ENCODE assay signal across 9 mouse cellular contexts in genomic region chr14:5070611-5071490, GRCm38 (mm10). TPM values are rescaled to one million over a fixed set of nuclear protein-coding genes. Genes with fewer than 3 reads are reported as not detected.
DNase-seq lines count a peak whose midpoint lies in the region; ATAC-seq and TF ChIP-seq lines count a peak whose summit lies in the region.
"Not testable (repeated sequence)": the region's sequence is repeated elsewhere in the genome, so short reads cannot be mapped to it uniquely, and the experiment has no call there.
"Had no signal": no experiment of that assay in that cellular context is flagged by ENCODE, and none has a peak within 500 bp of the region (broad histone marks: within the 10 kb centered on the region; RNA-seq: fewer than 3 reads in every experiment).

Gm8281 (plus strand) TSS chr14:5071040.

- H3K27ac ChIP-seq in forebrain, embryonic 13.5 days; heart, embryonic 11.5 days (ENCODE audit: low read depth, low read length); layer of hippocampus, adult 2 months; neural tube, embryonic 12.5 days: not testable (repeated sequence)
- peak within 1 kb of the TSS; percentile 72 for H3K27ac ChIP-seq in hindbrain, embryonic 15.5 days (replicated peaks)

- peak within 1 kb of the TSS; percentile 62 for H3K4me2 ChIP-seq in forebrain, embryonic 13.5 days
- peak within 1 kb of the TSS; percentile 64 for H3K4me2 ChIP-seq in heart, embryonic 11.5 days
- H3K4me2 ChIP-seq in hindbrain, embryonic 15.5 days = peak within 1 kb of the TSS; percentile 57
- H3K4me2 ChIP-seq in neural tube, embryonic 12.5 days (replicated peaks) = peak within 1 kb of the TSS; percentile 66

- H3K4me1 ChIP-seq in forebrain, embryonic 13.5 days; heart, embryonic 11.5 days (ENCODE audit: control insufficient read depth, insufficient read depth, low read length); hindbrain, embryonic 15.5 days (replicated peaks); lung, adult 2 months (ENCODE audit: control insufficient read depth, insufficient read depth, low read length); neural tube, embryonic 12.5 days: not testable (repeated sequence)

- peak within 1 kb of the TSS; percentile 48 for H3K4me3 ChIP-seq in forebrain, embryonic 13.5 days
- peak within 1 kb of the TSS; percentile 41 for H3K4me3 ChIP-seq in heart, embryonic 11.5 days (ENCODE audit: low read depth, low read length)
- peak within 1 kb of the TSS; percentile 48 for H3K4me3 ChIP-seq in hindbrain, embryonic 15.5 days
- peak within 1 kb of the TSS; percentile 18; the same call in 1 of the 2 replicates for H3K4me3 ChIP-seq in layer of hippocampus, adult 2 months
- H3K4me3 ChIP-seq in lung, adult 2 months (replicated peaks; ENCODE audit: extremely low read depth, low read depth, low read length) = not testable (repeated sequence)
- H3K4me3 ChIP-seq in neural tube, embryonic 12.5 days = peak within 1 kb of the TSS; percentile 44

- TF ChIP-seq POLR2A in lung, adult 2 months (IDR thresholded peaks at IDR 0.05; ENCODE audit: borderline replicate concordance, extremely low read depth, low read depth, low read length) = not testable (repeated sequence)

- ATAC-seq in forebrain, embryonic 13.5 days; heart, embryonic 11.5 days (replicated peaks; ENCODE audit: insufficient number of reproducible peaks, low FRiP score, low TSS enrichment); hindbrain, embryonic 15.5 days (ENCODE audit: low FRiP score, low read depth); neural tube, embryonic 12.5 days (ENCODE audit: low FRiP score, low read depth): not testable (repeated sequence)

- H3K9ac ChIP-seq in forebrain, embryonic 13.5 days = peak within 1 kb of the TSS; percentile 61
- H3K9ac ChIP-seq in heart, embryonic 11.5 days (ENCODE audit: low read depth, low read length) = peak within 1 kb of the TSS; percentile 52; the same call in 1 of the 2 replicates
- peak within 1 kb of the TSS; percentile 53 for H3K9ac ChIP-seq in hindbrain, embryonic 15.5 days
- peak within 1 kb of the TSS; percentile 56 for H3K9ac ChIP-seq in neural tube, embryonic 12.5 days

- H3K9me3 ChIP-seq in forebrain, embryonic 13.5 days (replicated peaks); heart, embryonic 11.5 days (replicated peaks; ENCODE audit: control insufficient read depth, low read length); hindbrain, embryonic 15.5 days; neural tube, embryonic 12.5 days: not testable (repeated sequence)

- DNase-seq in cerebellum, postnatal 14 days = peak; percentile 1
- DNase-seq in layer of hippocampus, adult 2 months (ENCODE audit: low spot score in 2 of 2) = not testable (repeated sequence)
- DNase-seq in lung, adult 2 months = peak; percentile 2
- peak; percentile 28 for DNase-seq in testis, postnatal 10 days (ENCODE audit: low spot score)

- not testable (repeated sequence) for H3K27me3 ChIP-seq in forebrain, embryonic 13.5 days; heart, embryonic 11.5 days (ENCODE audit: control insufficient read depth, insufficient read depth, low read length); hindbrain, embryonic 15.5 days; neural tube, embryonic 12.5 days (replicated peaks)

- WGBS in forebrain, embryonic 13.5 days = 1% methylated on average over 25 of the region's 63 CpGs
- 2% methylated on average over 28 of the region's 63 CpGs for WGBS in heart, embryonic 11.5 days (ENCODE audit: insufficient replicate concordance)
- 6% methylated on average over 24 of the region's 63 CpGs for WGBS in hindbrain, embryonic 15.5 days
- WGBS in lung, adult 2 months = 2% methylated on average over 36 of the region's 63 CpGs
- 2% methylated on average over 43 of the region's 63 CpGs for WGBS in neural tube, embryonic 12.5 days

- not testable (repeated sequence) for TF ChIP-seq CTCF in layer of hippocampus, adult 2 months (conservative IDR thresholded peaks at IDR 0.05); lung, adult 2 months (IDR thresholded peaks at IDR 0.05; ENCODE audit: insufficient read depth, low read length)

- H3K36me3 ChIP-seq in forebrain, embryonic 13.5 days (ENCODE audit: poor library complexity, severe bottlenecking); heart, embryonic 11.5 days (ENCODE audit: control insufficient read depth, insufficient read depth, low read length); hindbrain, embryonic 15.5 days; neural tube, embryonic 12.5 days: not testable (repeated sequence)

RNA-seq across cellular contexts. Expression of gene Gm8281, which starts in this region (rescaled TPM):
- 3.1 and 4.4 TPM in 2 replicates for polyA plus RNA-seq in forebrain, embryonic 13.5 days (2015; fragmentation: Nextera tagmentation; extraction: Ambion mirVana)
- 3.5 and 4.3 TPM in 2 replicates for polyA plus RNA-seq in heart, embryonic 11.5 days (2014; fragmentation: Nextera tagmentation; extraction: Ambion mirVana)
- 10.9 and 13.3 TPM in 2 replicates for polyA plus RNA-seq in hindbrain, embryonic 15.5 days (2015; fragmentation: Nextera tagmentation; extraction: Ambion mirVana)
- 1 to 10 TPM; 1.2 to 1.9 TPM for total RNA-seq in layer of hippocampus, adult 2 months (2021)
- polyA plus RNA-seq in lung, adult 2 months (2012; rRNA removed) = not detected in 2 replicates
- polyA plus RNA-seq in neural tube, embryonic 12.5 days (2016; fragmentation: Nextera tagmentation; extraction: Ambion mirVana) = 3.8 and 4.5 TPM in 2 replicates
- total RNA-seq: adrenal gland, adult 18-20 months had no signal

Comparison
In these comparisons a context has a peak if more than half of its experiments do, and no peak if none do; other contexts are left out.
1. Peak in DNase-seq in lung, adult 2 months; RNA of the gene not detected or under 1 TPM.